Mouse (Mus musculus) ES-E14 (cell line): ENCODE results near the gene Baiap2l1. TPM values are rescaled to one million over a fixed set of nuclear protein-coding genes. Genes with fewer than 3 reads are reported as not detected.

Source experiments
- DNase-seq: peaks from one replicate; pipeline ENCODE4 v3.0.0-alpha.2; 2013; ENCODE audit warnings: low read depth, low spot score
- H3K27ac ChIP-seq: 2 replicates; pipeline ENCODE4 v1.5.1; 2012; ENCODE audit warnings: low read depth, mild to moderate bottlenecking, low read length, moderate library complexity, mixed read lengths; ENCODE audit not compliant: poor library complexity, insufficient read depth, severe bottlenecking
- H3K36me3 ChIP-seq: 2 replicates; pipeline ENCODE4 v1.6.1; 2012; ENCODE audit warnings: mild to moderate bottlenecking, low read length, moderate library complexity, mixed read lengths; ENCODE audit not compliant: control insufficient read depth, poor library complexity, insufficient read depth, severe bottlenecking
- H3K4me1 ChIP-seq, 2 experiments: fragments of 150-350 bp in 1 of 2; sonication (generic) in 1 of 2; 2 replicates each; pipeline ENCODE4 v1.6.1; 2012; ENCODE audit warnings: low read length in 2 of 2, mild to moderate bottlenecking in 1 of 2, mixed read lengths in 1 of 2; ENCODE audit not compliant: control insufficient read depth in 2 of 2, insufficient read depth in 2 of 2, poor library complexity in 1 of 2
- H3K4me3 ChIP-seq, 2 experiments: fragments of 150-350 bp in 1 of 2; sonication (generic) in 1 of 2; 2 replicates each; pipeline ENCODE4 v1.5.1; 2012; ENCODE audit warnings: low read length in 2 of 2, low read depth in 1 of 2, mild to moderate bottlenecking in 1 of 2, mixed read lengths in 1 of 2; ENCODE audit not compliant: insufficient read depth in 1 of 2, poor library complexity in 1 of 2, severe bottlenecking in 1 of 2
- H3K9ac ChIP-seq: 2 replicates; pipeline ENCODE4 v1.6.1; 2012; ENCODE audit warnings: low read depth, mild to moderate bottlenecking, low read length, mixed read lengths; ENCODE audit not compliant: poor library complexity, insufficient read depth, severe bottlenecking
- H3K9me3 ChIP-seq: fragments of 150-350 bp; sonication (generic); 2 replicates; pipeline ENCODE4 v1.6.1; 2012; ENCODE audit warnings: low read depth, mild to moderate bottlenecking, low read length; ENCODE audit not compliant: control insufficient read depth, insufficient read depth
- CHD2 ChIP-seq: IDR thresholded peaks from 2 replicates; pipeline ENCODE4 v1.6.1; 2014; ENCODE audit warnings: mild to moderate bottlenecking, low read depth, low read length, inconsistent platforms
- HCFC1 ChIP-seq: IDR thresholded peaks from 2 replicates; pipeline ENCODE4 v1.6.1; 2012; ENCODE audit warnings: low read length, inconsistent platforms, borderline replicate concordance; ENCODE audit not compliant: insufficient read depth
- MAFK ChIP-seq: IDR thresholded peaks from 2 replicates; pipeline ENCODE4 v1.6.1; 2014; ENCODE audit warnings: mild to moderate bottlenecking, low read depth, low read length, inconsistent platforms; ENCODE audit not compliant: insufficient read depth
- ZC3H11A ChIP-seq: IDR thresholded peaks from 2 replicates; pipeline ENCODE4 v1.6.1; 2012; ENCODE audit warnings: low read depth, mild to moderate bottlenecking, inconsistent platforms, low read length, borderline replicate concordance
- ZNF384 ChIP-seq: IDR thresholded peaks from 2 replicates; pipeline ENCODE4 v1.6.1; 2012; ENCODE audit warnings: low read depth, low read length, inconsistent platforms
- in situ Hi-C, 2 experiments: fragments of 600-800 bp; cut with MboI; formaldehyde crosslinking; loops; one replicate each; pipeline ENCODE4 v1.15.1; 2025; ENCODE audit warnings: low sequenced_read_pairs in 2 of 2, inconsistent platforms in 1 of 2; ENCODE audit not compliant: unreplicated experiment in 2 of 2
- total RNA-seq: library from RNA; depleted of rRNA; stranded (reverse); fragments of 300-350 nt; gene quantifications from 2 replicates; pipeline ENCODE4 v1.2.3, GENCODE M21; 2012

Gene Baiap2l1
- total RNA-seq, 1 experiment: 1.4 TPM

- in situ Hi-C loops: no loop called here
- no peaks in the 10 kb centered on the region for H3K9me3 ChIP-seq
- H3K27ac ChIP-seq: no peak within 1 kb of the TSS
- no peak for DNase-seq
- TF ChIP-seq ZC3H11A: no peak
- no peak for TF ChIP-seq CHD2
- TF ChIP-seq HCFC1: no peak
- no peak for TF ChIP-seq ZNF384
- TF ChIP-seq MAFK: no peak
- no peak within 1 kb of the TSS for H3K9ac ChIP-seq
- H3K4me3 ChIP-seq: no peak within 1 kb of the TSS
- H3K36me3 ChIP-seq: no peaks in the 10 kb centered on the region
- no peaks in the 10 kb centered on the region; a peak in 1 of 4 replicates for H3K4me1 ChIP-seq
Observed at GRCm38 (mm10) chr5:144243901-144244487, 113.9 kb downstream of the Baiap2l1 start, which contains the start of gene Bri3. Bri3 (plus strand) TSS chr5:144244437.

DNA sequence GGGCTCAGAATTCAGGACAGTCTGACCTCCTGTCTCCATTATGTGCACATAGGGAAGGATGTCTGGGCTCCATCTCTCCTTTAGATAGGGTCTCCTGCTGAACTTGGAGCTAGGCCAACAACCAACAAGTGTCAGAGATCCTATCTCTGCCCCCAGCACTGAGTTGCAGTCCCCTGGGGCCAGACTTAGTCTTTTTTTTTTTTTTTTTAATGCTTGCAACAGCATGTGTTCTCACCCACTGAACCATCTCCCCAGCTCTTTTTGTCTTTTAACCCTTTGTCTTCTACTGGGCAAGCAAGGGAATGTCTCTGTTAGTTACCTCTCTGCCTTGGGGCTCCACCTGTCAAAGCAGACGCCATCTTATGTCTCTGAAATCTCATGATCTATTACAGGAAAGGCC is 118.9 kb downstream of the Baiap2l1 start:
- Histone ChIP-seq H3K9me3 (no peaks in the 10 kb centered on the region), H3K4me1 (no peaks in the 10 kb centered on the region; a peak in 1 of 4 replicates), H3K36me3 (no peaks in the 10 kb centered on the region), H3K9ac (no peak overlapping the region), H3K27ac (no peak overlapping the region), H3K4me3 (no peak overlapping the region)
- in situ Hi-C loops: no loop called here
- DNase-seq: no peak
- no peak for TF ChIP-seq ZC3H11A
- TF ChIP-seq HCFC1: no peak
- TF ChIP-seq ZNF384: 0 out of 2 replicates have a peak, but pooled peaks have one; percentile 35
- no peak for TF ChIP-seq CHD2
- TF ChIP-seq MAFK: no peak

GRCm38 (mm10) chr5:144234714-144235113 is 123.2 kb downstream of the Baiap2l1 start:
- no peak for TF ChIP-seq ZNF384
- TF ChIP-seq ZC3H11A: no peak
- no peak for TF ChIP-seq CHD2
- TF ChIP-seq HCFC1: no peak
- TF ChIP-seq MAFK: no peak
- H3K9ac ChIP-seq: no peak overlapping the region
- in situ Hi-C loops: no loop called here
- DNase-seq: no peak
- H3K4me3 ChIP-seq: no peak overlapping the region
- no peaks in the 10 kb centered on the region for H3K36me3 ChIP-seq
- no peak overlapping the region for H3K27ac ChIP-seq
- H3K4me1 ChIP-seq: no peaks in the 10 kb centered on the region
- H3K9me3 ChIP-seq: no peaks in the 10 kb centered on the region

- no peaks in the 10 kb centered on the region for H3K9me3 ChIP-seq
- H3K27ac ChIP-seq: no peak overlapping the region
- TF ChIP-seq HCFC1 (no peak), MAFK (no peak), CHD2 (no peak), ZC3H11A (no peak), ZNF384 (no peak)
- no peaks in the 10 kb centered on the region for H3K4me1 ChIP-seq
- H3K4me3 ChIP-seq: no peak overlapping the region
- DNase-seq: no peak
- in situ Hi-C loops: no loop called here
- no peak overlapping the region for H3K9ac ChIP-seq
- H3K36me3 ChIP-seq: no peaks in the 10 kb centered on the region
Observed at GRCm38 (mm10) chr5:144234222-144234621, 123.7 kb downstream of the Baiap2l1 start.

DNA sequence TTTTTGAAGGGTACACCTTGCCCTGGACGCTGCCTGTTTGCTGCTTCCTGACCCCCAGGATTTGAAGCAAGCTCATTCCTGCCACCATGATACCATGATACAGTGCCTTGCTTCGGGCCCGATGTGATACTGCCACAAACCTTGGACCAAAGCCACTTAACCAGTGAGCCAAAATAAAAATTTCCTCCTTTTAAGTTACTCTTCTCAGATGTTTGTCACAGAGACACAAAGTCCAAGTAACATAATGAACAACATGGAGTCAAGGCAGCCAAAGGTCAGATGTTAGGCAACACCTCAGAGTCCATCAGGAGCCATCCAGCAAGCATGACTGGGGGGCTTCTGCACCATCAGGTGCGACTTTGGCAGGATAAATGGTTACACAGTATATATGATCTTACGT is 125.4 kb downstream of the Baiap2l1 start:
- H3K9me3 ChIP-seq: no peaks in the 10 kb centered on the region
- H3K4me1 ChIP-seq: no peaks in the 10 kb centered on the region
- in situ Hi-C loops: no loop called here
- H3K27ac ChIP-seq: no peak overlapping the region
- H3K36me3 ChIP-seq: no peaks in the 10 kb centered on the region
- H3K9ac ChIP-seq: no peak overlapping the region
- no peak overlapping the region for H3K4me3 ChIP-seq
- no peak for DNase-seq
- TF ChIP-seq MAFK: no peak
- no peak for TF ChIP-seq ZNF384
- no peak for TF ChIP-seq CHD2
- TF ChIP-seq HCFC1: no peak
